Comparison of ENCODE assay signal across 19 mouse cellular contexts in the genomic region with DNA sequence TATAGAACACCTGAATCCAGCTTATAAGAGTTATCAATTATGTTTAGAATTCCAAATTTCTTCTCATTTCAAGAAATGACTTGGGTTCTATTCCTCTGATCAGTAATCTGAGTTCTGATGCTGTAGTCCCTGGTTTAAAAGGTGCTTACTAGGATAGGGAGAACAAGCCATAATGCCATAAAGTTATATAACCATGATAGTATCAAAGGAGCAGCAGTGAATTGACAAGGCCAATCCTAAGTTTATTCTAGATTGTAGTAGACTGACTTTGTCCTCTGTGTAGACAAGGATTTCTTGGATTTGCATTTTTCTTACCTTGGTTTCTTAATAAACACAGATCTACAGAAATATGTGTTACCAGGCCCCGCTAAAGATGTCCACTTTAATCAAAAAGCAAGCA.
DNase-seq lines count a peak whose midpoint lies in the region; ATAC-seq and TF ChIP-seq lines count a peak whose summit lies in the region.
"Had no signal": no experiment of that assay in that cellular context is flagged by ENCODE, and none has a peak within 500 bp of the region (broad histone marks: within the 10 kb centered on the region; RNA-seq: fewer than 3 reads in every experiment).

No protein-coding gene starts in this region.

- no peaks in the 10 kb centered on the region for H3K27me3 ChIP-seq in intestine, embryonic 15.5 days (replicated peaks)
- no peaks in the 10 kb centered on the region for H3K27me3 ChIP-seq in intestine, postnatal 0 days (replicated peaks; ENCODE audit: control insufficient read depth, insufficient read depth, low read length)
- no peaks in the 10 kb centered on the region for H3K27me3 ChIP-seq in intestine, embryonic 16.5 days (replicated peaks; ENCODE audit: control insufficient read depth, insufficient read depth, low read length)
- H3K27me3 ChIP-seq: CH12.LX, Patski had no signal

- TF ChIP-seq CTCF in intestine, postnatal 0 days (IDR thresholded peaks at IDR 0.05; ENCODE audit: low read depth) = no peak

- no peaks in the 10 kb centered on the region for H3K9me3 ChIP-seq in intestine, embryonic 15.5 days
- no peaks in the 10 kb centered on the region for H3K9me3 ChIP-seq in intestine, postnatal 0 days (ENCODE audit: control insufficient read depth)
- H3K9me3 ChIP-seq in intestine, embryonic 16.5 days (ENCODE audit: control insufficient read depth, low read length) = no peaks in the 10 kb centered on the region
- H3K9me3 ChIP-seq: G1E had no signal

- H3K4me2 ChIP-seq in intestine, embryonic 15.5 days (replicated peaks) = no peak overlapping the region
- H3K4me2 ChIP-seq in intestine, postnatal 0 days (replicated peaks; ENCODE audit: low read depth) = no peak overlapping the region
- H3K4me2 ChIP-seq in intestine, embryonic 16.5 days (ENCODE audit: low read depth, low read length) = no peak overlapping the region

- no peak for DNase-seq in ovary, adult 18-20 months (ENCODE audit: low spot score)
- DNase-seq: adrenal gland, adult 2 months; adrenal gland, adult 8-10 months; adrenal gland, postnatal 10 days; adrenal gland, postnatal 14 days; adrenal gland, postnatal 25 days; adrenal gland, postnatal 36 days; B cell, adult 2 months; cerebellum, adult 11 months; cerebellum, adult 11-12 months; cerebellum, adult 18-20 months had no signal

- ATAC-seq in intestine, embryonic 15.5 days = peak; percentile 89
- ATAC-seq in intestine, postnatal 0 days = no peak
- ATAC-seq in intestine, embryonic 16.5 days = peak; percentile 85
- ATAC-seq: activated CD4-positive, CD25-positive, alpha-beta regulatory T cell, adult 4 months; CD4-positive, CD25-positive, alpha-beta regulatory T cell, adult 4 months; Patski had no signal

- H3K36me3 ChIP-seq in intestine, embryonic 15.5 days = no peaks in the 10 kb centered on the region
- H3K36me3 ChIP-seq in intestine, postnatal 0 days (ENCODE audit: control insufficient read depth, insufficient read depth) = no peaks in the 10 kb centered on the region
- no peaks in the 10 kb centered on the region for H3K36me3 ChIP-seq in intestine, embryonic 16.5 days (ENCODE audit: control insufficient read depth, insufficient read depth, low read length)
- H3K36me3 ChIP-seq: G1E had no signal

- no peak overlapping the region for H3K9ac ChIP-seq in intestine, embryonic 15.5 days
- no peak overlapping the region for H3K9ac ChIP-seq in intestine, postnatal 0 days (ENCODE audit: low read depth, low read length)
- H3K9ac ChIP-seq in intestine, embryonic 16.5 days (ENCODE audit: low read depth, low read length) = no peak overlapping the region

- H3K27ac ChIP-seq in intestine, embryonic 15.5 days = no peak overlapping the region
- no peak overlapping the region for H3K27ac ChIP-seq in intestine, postnatal 0 days (ENCODE audit: low read depth, low read length)
- H3K27ac ChIP-seq in intestine, embryonic 16.5 days (ENCODE audit: low read length) = no peak overlapping the region

- 53% methylated on average over 1 of the region's 1 CpGs for WGBS in intestine, embryonic 15.5 days
- WGBS in intestine, postnatal 0 days = 34% methylated on average over 1 of the region's 1 CpGs
- WGBS in intestine, embryonic 16.5 days = 48% methylated on average over 1 of the region's 1 CpGs

- H3K4me1 ChIP-seq in intestine, embryonic 15.5 days (replicated peaks) = no peaks in the 10 kb centered on the region
- no peaks in the 10 kb centered on the region for H3K4me1 ChIP-seq in intestine, postnatal 0 days (replicated peaks; ENCODE audit: control insufficient read depth, insufficient read depth, low read length)
- no peaks in the 10 kb centered on the region for H3K4me1 ChIP-seq in intestine, embryonic 16.5 days (ENCODE audit: control insufficient read depth, insufficient read depth, low read length)

- no peak overlapping the region for H3K4me3 ChIP-seq in intestine, embryonic 15.5 days (replicated peaks)
- no peak overlapping the region for H3K4me3 ChIP-seq in intestine, postnatal 0 days (ENCODE audit: low read depth, low read length)
- H3K4me3 ChIP-seq in intestine, embryonic 16.5 days (ENCODE audit: low read length) = no peak overlapping the region
